Mouse (Mus musculus): ENCODE data around the gene Rem2. TPM values are rescaled to one million over a fixed set of nuclear protein-coding genes. Genes with fewer than 3 reads are reported as not detected.
A peak's percentile ranks its signal among the peaks of the same experiment; 100 is the strongest.

Rem2 gene
- polyA plus RNA-seq, 1 experiment from 2014 or later: 41.4 TPM

GRCm38 (mm10) chr14:54479451-54479920 is 3.6 kb downstream of the Rem2 start:
- Histone ChIP-seq H3K27ac (no peak overlapping the region), H3K36me3 (no peaks in the 10 kb centered on the region), H3K4me1 (peaks cover 32% of the 10 kb centered on the region), H3K27me3 (replicated peaks) (peaks cover 18% of the 10 kb centered on the region), H3K9me3 (no peaks in the 10 kb centered on the region), H3K4me2 (replicated peaks) (peak overlapping the region; percentile 60), H3K4me3 (peak overlapping the region; percentile 32), H3K9ac (peak overlapping the region; percentile 35; the same call in 1 of the 2 replicates)
- no peak for ATAC-seq (ENCODE audit: low FRiP score, low read depth)
- 1% methylated on average over 40 of the region's 40 CpGs for WGBS

DNA sequence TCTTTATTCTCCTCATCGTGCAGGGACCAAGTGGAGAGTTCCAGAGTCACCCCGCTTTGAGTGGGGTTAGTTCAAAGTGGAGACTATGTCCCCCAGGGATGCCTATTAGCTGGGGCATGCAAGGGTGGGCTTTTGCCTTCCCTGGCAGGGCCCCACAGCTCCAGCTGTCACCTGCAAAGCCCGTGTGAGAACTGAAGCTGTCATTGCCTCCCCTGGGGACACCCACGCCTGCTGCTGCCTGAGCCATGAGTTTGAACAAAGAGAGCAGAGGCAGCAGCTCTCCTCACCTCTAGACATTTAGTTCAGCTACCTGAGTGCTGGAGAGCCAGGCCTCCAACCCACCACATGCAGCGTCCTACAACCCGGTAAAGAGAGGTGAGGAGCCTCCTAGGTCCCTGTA is 4.8 kb downstream of the Rem2 start:
- WGBS: 79% methylated on average over 6 of the region's 6 CpGs
- no peak overlapping the region for H3K4me3 ChIP-seq
- H3K27ac ChIP-seq: no peak overlapping the region
- H3K9me3 ChIP-seq: no peaks in the 10 kb centered on the region
- H3K4me2 ChIP-seq (replicated peaks): no peak overlapping the region
- no peaks in the 10 kb centered on the region for H3K36me3 ChIP-seq
- ATAC-seq (ENCODE audit: low FRiP score, low read depth): no peak
- no peak overlapping the region for H3K9ac ChIP-seq
- peaks cover 26% of the 10 kb centered on the region for H3K4me1 ChIP-seq
- peaks cover 18% of the 10 kb centered on the region for H3K27me3 ChIP-seq (replicated peaks)

DNA sequence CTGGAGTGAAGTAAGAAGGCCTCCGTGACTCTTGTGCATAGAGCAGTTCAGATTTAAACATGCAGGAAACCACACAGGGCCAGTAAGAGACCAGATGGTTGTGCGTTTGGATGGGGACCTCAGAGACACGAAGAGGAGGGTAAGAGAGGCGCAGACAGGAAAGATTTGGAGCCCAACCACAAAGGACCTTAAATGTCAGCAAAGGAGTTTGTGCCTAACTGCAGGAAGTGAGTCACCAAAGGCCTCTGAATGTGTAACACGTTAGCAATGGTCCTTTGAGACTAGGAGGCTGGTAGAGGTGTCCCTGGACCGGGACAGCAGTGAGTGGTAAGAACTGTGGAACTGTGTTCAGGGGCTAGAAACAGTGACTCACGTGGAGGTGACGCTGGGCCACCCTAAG is 5.5 kb downstream of the Rem2 start:
- Histone ChIP-seq H3K4me2 (replicated peaks) (no peak overlapping the region), H3K9ac (no peak overlapping the region), H3K27me3 (replicated peaks) (peaks cover 18% of the 10 kb centered on the region), H3K36me3 (no peaks in the 10 kb centered on the region), H3K4me1 (peaks cover 22% of the 10 kb centered on the region), H3K27ac (no peak overlapping the region), H3K4me3 (no peak overlapping the region), H3K9me3 (no peaks in the 10 kb centered on the region)
- 84% methylated on average over 8 of the region's 8 CpGs for WGBS
- ATAC-seq (ENCODE audit: low FRiP score, low read depth): no peak

GRCm38 (mm10) chr14:54482498-54482897 is 6.6 kb downstream of the Rem2 start:
- no peaks in the 10 kb centered on the region for H3K36me3 ChIP-seq
- H3K4me2 ChIP-seq (replicated peaks): no peak overlapping the region
- no peak overlapping the region for H3K4me3 ChIP-seq
- no peak overlapping the region for H3K27ac ChIP-seq
- no peak for ATAC-seq (ENCODE audit: low FRiP score, low read depth)
- H3K27me3 ChIP-seq (replicated peaks): peaks cover 16% of the 10 kb centered on the region
- no peaks in the 10 kb centered on the region for H3K9me3 ChIP-seq
- H3K9ac ChIP-seq: no peak overlapping the region
- peaks cover 12% of the 10 kb centered on the region for H3K4me1 ChIP-seq
- WGBS: 43% methylated on average over 9 of the region's 9 CpGs

- H3K4me3 ChIP-seq: no peak overlapping the region
- WGBS: 92% methylated on average over 7 of the region's 7 CpGs
- H3K9ac ChIP-seq: no peak overlapping the region
- no peaks in the 10 kb centered on the region for H3K36me3 ChIP-seq
- H3K9me3 ChIP-seq: no peaks in the 10 kb centered on the region
- H3K27me3 ChIP-seq (replicated peaks): no peaks in the 10 kb centered on the region
- H3K27ac ChIP-seq: no peak overlapping the region
- H3K4me2 ChIP-seq (replicated peaks): no peak overlapping the region
- ATAC-seq (ENCODE audit: low FRiP score, low read depth): no peak
- no peaks in the 10 kb centered on the region for H3K4me1 ChIP-seq
Measured at GRCm38 (mm10) chr14:54485899-54486298, 10.0 kb downstream of the Rem2 start.

DNA sequence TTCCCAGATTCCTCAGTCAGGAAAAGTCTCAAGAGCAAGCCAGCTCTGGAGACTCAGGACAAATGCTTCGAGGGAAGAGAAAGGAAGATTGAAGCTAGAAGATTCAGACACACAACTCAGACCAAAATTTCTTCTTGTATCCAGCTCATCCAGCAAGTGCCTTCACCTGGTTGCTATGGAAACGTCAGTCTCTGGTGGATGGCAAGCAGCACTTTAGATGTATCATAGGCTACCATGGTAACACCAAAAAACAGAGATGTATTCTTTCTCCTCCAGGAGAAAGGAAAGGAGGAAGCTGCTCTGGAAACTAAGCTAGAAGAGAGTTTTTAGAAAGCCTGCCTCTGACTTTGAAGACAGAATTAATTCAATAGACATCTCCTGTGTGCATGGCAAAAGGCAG is 11.8 kb downstream of the Rem2 start:
- ATAC-seq (ENCODE audit: low FRiP score, low read depth): no peak
- Histone ChIP-seq H3K27ac (no peak overlapping the region), H3K4me1 (no peaks in the 10 kb centered on the region), H3K9me3 (no peaks in the 10 kb centered on the region), H3K36me3 (no peaks in the 10 kb centered on the region), H3K4me2 (replicated peaks) (no peak overlapping the region), H3K27me3 (replicated peaks) (no peaks in the 10 kb centered on the region), H3K9ac (no peak overlapping the region), H3K4me3 (no peak overlapping the region)
- 63% methylated on average over 2 of the region's 2 CpGs for WGBS

GRCm38 (mm10) chr14:54488350-54488749 is 12.4 kb downstream of the Rem2 start:
- Histone ChIP-seq H3K27me3 (replicated peaks) (no peaks in the 10 kb centered on the region), H3K4me1 (no peaks in the 10 kb centered on the region), H3K9me3 (no peaks in the 10 kb centered on the region), H3K36me3 (no peaks in the 10 kb centered on the region), H3K4me2 (replicated peaks) (no peak overlapping the region), H3K9ac (no peak overlapping the region), H3K27ac (no peak overlapping the region), H3K4me3 (no peak overlapping the region)
- ATAC-seq (ENCODE audit: low FRiP score, low read depth): no peak

GRCm38 (mm10) chr14:54492345-54493131 is 16.6 kb downstream of the Rem2 start:
- H3K4me3 ChIP-seq: no peak overlapping the region
- 74% methylated on average over 18 of the region's 18 CpGs for WGBS
- no peak for ATAC-seq (ENCODE audit: low FRiP score, low read depth)

GRCm38 (mm10) chr14:54493236-54493635 is 17.3 kb downstream of the Rem2 start:
- Histone ChIP-seq H3K4me3 (no peak overlapping the region), H3K27ac (no peak overlapping the region), H3K27me3 (replicated peaks) (no peaks in the 10 kb centered on the region), H3K9ac (no peak overlapping the region), H3K4me2 (replicated peaks) (no peak overlapping the region), H3K9me3 (no peaks in the 10 kb centered on the region), H3K4me1 (no peaks in the 10 kb centered on the region), H3K36me3 (no peaks in the 10 kb centered on the region)
- WGBS: 91% methylated on average over 5 of the region's 5 CpGs
- no peak for ATAC-seq (ENCODE audit: low FRiP score, low read depth)

More at GRCm38 (mm10) chr14:54492345-54493131, 16.6 kb downstream of the Rem2 start:
- H3K4me1 ChIP-seq: no peaks in the 10 kb centered on the region
- H3K36me3 ChIP-seq: no peaks in the 10 kb centered on the region
- no peak overlapping the region for H3K9ac ChIP-seq
- no peaks in the 10 kb centered on the region for H3K9me3 ChIP-seq
- no peak overlapping the region for H3K27ac ChIP-seq
- no peaks in the 10 kb centered on the region for H3K27me3 ChIP-seq (replicated peaks)
- no peak overlapping the region for H3K4me2 ChIP-seq (replicated peaks)

DNA sequence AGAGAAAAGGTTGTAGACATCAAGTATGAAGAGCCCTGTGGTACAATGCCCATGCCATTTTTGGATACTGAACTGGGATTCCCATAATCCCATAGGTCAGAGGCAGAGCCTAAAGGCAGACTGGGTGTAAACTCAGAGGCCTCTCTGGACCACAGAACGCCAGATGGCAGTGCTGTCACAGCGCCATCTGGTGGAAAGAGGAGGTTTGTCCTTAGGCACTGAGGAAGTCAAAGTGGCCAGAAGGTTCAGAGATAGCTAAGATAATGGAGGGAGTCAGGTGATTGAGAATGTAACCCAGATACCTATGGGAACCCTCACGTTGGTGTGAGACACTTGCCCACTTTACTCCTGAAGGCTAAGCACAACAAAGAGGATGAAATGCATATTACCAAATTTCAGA is 18.3 kb downstream of the Rem2 start:
- Histone ChIP-seq H3K4me1 (no peaks in the 10 kb centered on the region), H3K36me3 (no peaks in the 10 kb centered on the region), H3K4me2 (replicated peaks) (no peak overlapping the region), H3K4me3 (no peak overlapping the region), H3K9ac (no peak overlapping the region), H3K27ac (no peak overlapping the region), H3K27me3 (replicated peaks) (no peaks in the 10 kb centered on the region), H3K9me3 (no peaks in the 10 kb centered on the region)
- 0 out of 2 replicates have a peak, but pooled peaks have one; percentile 48 for ATAC-seq (ENCODE audit: low FRiP score, low read depth)
- WGBS: under 1% methylated on average over 3 of the region's 3 CpGs

GRCm38 (mm10) chr14:54496706-54497105 is 20.8 kb downstream of the Rem2 start:
- no peaks in the 10 kb centered on the region for H3K36me3 ChIP-seq
- no peak overlapping the region for H3K27ac ChIP-seq
- no peaks in the 10 kb centered on the region for H3K27me3 ChIP-seq (replicated peaks)
- H3K4me1 ChIP-seq: no peaks in the 10 kb centered on the region
- no peak overlapping the region for H3K4me2 ChIP-seq (replicated peaks)
- WGBS: 86% methylated on average over 14 of the region's 14 CpGs
- no peak overlapping the region for H3K9ac ChIP-seq
- 0 out of 2 replicates have a peak, but pooled peaks cover 2% of the 10 kb centered on the region for H3K9me3 ChIP-seq
- ATAC-seq (ENCODE audit: low FRiP score, low read depth): no peak
- no peak overlapping the region for H3K4me3 ChIP-seq

GRCm38 (mm10) chr14:54499330-54499729 is 23.4 kb downstream of the Rem2 start:
- Histone ChIP-seq H3K9ac (no peak overlapping the region), H3K27me3 (replicated peaks) (no peaks in the 10 kb centered on the region), H3K36me3 (no peaks in the 10 kb centered on the region), H3K4me1 (no peaks in the 10 kb centered on the region), H3K4me3 (no peak overlapping the region), H3K27ac (no peak overlapping the region), H3K9me3 (0 out of 2 replicates have a peak, but pooled peaks cover 2% of the 10 kb centered on the region), H3K4me2 (replicated peaks) (no peak overlapping the region)
- 88% methylated on average over 2 of the region's 2 CpGs for WGBS
- no peak for ATAC-seq (ENCODE audit: low FRiP score, low read depth)

GRCm38 (mm10) chr14:54501365-54501764 is 25.5 kb downstream of the Rem2 start:
- Histone ChIP-seq H3K4me3 (no peak overlapping the region), H3K36me3 (peaks cover 3% of the 10 kb centered on the region; the same call in 1 of the 2 replicates), H3K27me3 (replicated peaks) (no peaks in the 10 kb centered on the region), H3K27ac (no peak overlapping the region), H3K4me1 (no peaks in the 10 kb centered on the region), H3K4me2 (replicated peaks) (no peak overlapping the region), H3K9ac (no peak overlapping the region), H3K9me3 (0 out of 2 replicates have a peak, but pooled peaks cover 2% of the 10 kb centered on the region)
- 75% methylated on average over 2 of the region's 2 CpGs for WGBS
- ATAC-seq (ENCODE audit: low FRiP score, low read depth): no peak
